ENCODE assay signal across 7 mouse cellular contexts in the genomic region with DNA sequence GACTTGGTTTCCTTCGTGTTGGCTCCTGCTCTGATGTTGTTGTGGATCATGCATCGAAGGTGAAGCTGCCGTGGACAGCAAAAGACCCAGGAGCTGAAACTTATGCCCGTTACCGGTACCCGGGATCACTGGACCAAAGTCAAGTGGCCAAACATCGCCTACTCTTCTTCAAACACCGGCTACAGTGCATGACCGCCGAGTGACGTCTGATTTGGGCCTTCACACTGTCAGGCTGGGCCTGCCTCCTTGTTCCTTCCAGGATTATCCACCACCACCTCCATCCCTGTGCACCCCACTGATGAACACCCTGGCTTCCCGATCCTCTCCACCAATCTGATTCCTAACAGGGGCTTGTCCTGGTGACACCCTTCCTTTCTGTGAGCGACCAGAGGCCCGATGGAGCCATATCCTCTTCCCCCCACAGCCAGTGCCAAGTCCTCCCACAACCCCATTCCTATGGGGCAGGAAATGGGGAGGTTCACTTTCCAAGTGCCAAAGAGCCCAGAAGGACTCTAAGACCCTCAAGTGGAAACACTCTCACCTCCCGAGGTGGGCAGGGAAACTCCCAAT.
"Had no signal": no experiment of that assay in that cellular context is flagged by ENCODE, and none has a peak within 500 bp of the region (broad histone marks: within the 10 kb centered on the region; RNA-seq: fewer than 3 reads in every experiment).

No protein-coding gene starts in this region.

- H3K4me3 ChIP-seq: myocyte had no signal

- H3K27ac ChIP-seq: kidney, embryonic 15.5 days; left cerebral cortex, adult 2 months; limb, embryonic 15.5 days; liver, embryonic 13.5 days; midbrain, embryonic 13.5 days; neural tube, embryonic 15.5 days had no signal

- H3K9ac ChIP-seq: limb, embryonic 15.5 days; midbrain, embryonic 13.5 days; neural tube, embryonic 15.5 days had no signal

- H3K36me3 ChIP-seq: kidney, embryonic 15.5 days; limb, embryonic 15.5 days had no signal

- H3K9me3 ChIP-seq: kidney, embryonic 15.5 days; limb, embryonic 15.5 days; liver, embryonic 13.5 days; midbrain, embryonic 13.5 days; neural tube, embryonic 15.5 days had no signal

- DNase-seq: liver, embryonic 13.5 days had no signal
